Mouse (Mus musculus) liver, adult 2 months (tissue): ENCODE measurements around the gene Rrnad1. TPM values are rescaled to one million over a fixed set of nuclear protein-coding genes. Genes with fewer than 3 reads are reported as not detected.
A peak's percentile ranks its signal among the peaks of the same experiment; 100 is the strongest.
"Not testable (repeated sequence)": the region's sequence is repeated elsewhere in the genome, so short reads cannot be mapped to it uniquely, and the experiment has no call there.

ENCODE experiments used
- DNase-seq: peaks from one replicate; pipeline ENCODE4 v3.0.0-alpha.2; 2011; ENCODE audit warnings: low read depth, low spot score; ENCODE audit errors: extremely low read depth
- H3K27ac ChIP-seq: fragments of 200-500 bp; replicated peaks from 2 replicates; pipeline ENCODE4 v1.5.1; 2012; ENCODE audit warnings: low read depth, mild to moderate bottlenecking, control low read depth, inconsistent platforms, low read length; ENCODE audit not compliant: insufficient read depth
- H3K27me3 ChIP-seq: fragments of 200-500 bp; 2 replicates; pipeline ENCODE4 v1.6.1; 2012; ENCODE audit warnings: mild to moderate bottlenecking, moderate library complexity, low read length, inconsistent platforms; ENCODE audit not compliant: control insufficient read depth, insufficient read depth
- H3K36me3 ChIP-seq: fragments of 200-500 bp; 2 replicates; pipeline ENCODE4 v1.6.1; 2012; ENCODE audit warnings: low read length, inconsistent platforms; ENCODE audit not compliant: control insufficient read depth, insufficient read depth
- H3K4me1 ChIP-seq: fragments of 200-500 bp; 2 replicates; pipeline ENCODE4 v1.6.1; 2011; ENCODE audit warnings: low read length; ENCODE audit not compliant: control insufficient read depth, insufficient read depth
- H3K4me3 ChIP-seq: fragments of 200-500 bp; 2 replicates; pipeline ENCODE4 v1.5.1; 2011; ENCODE audit warnings: low read depth, mild to moderate bottlenecking, control low read depth, low read length, moderate library complexity; ENCODE audit not compliant: insufficient read depth
- H3K79me2 ChIP-seq: fragments of 200-500 bp; 2 replicates; pipeline ENCODE4 v1.6.1; 2012; ENCODE audit warnings: inconsistent platforms, mild to moderate bottlenecking, low read length, moderate library complexity; ENCODE audit not compliant: control insufficient read depth, insufficient read depth
- H3K9ac ChIP-seq: fragments of 200-500 bp; 2 replicates; pipeline ENCODE4 v1.6.1; 2012; ENCODE audit warnings: low read depth, mild to moderate bottlenecking, control low read depth, inconsistent platforms, low read length
- CTCF ChIP-seq: fragments of 200-500 bp; IDR thresholded peaks from 2 replicates; pipeline ENCODE4 v1.5.1; 2011; ENCODE audit warnings: low read depth, low read length, control low read depth
- POLR2A ChIP-seq: fragments of 200-500 bp; IDR thresholded peaks from 2 replicates; pipeline ENCODE4 v1.6.1; 2011; ENCODE audit warnings: low read length, control low read depth; ENCODE audit not compliant: insufficient read depth; ENCODE audit errors: extremely low read depth
- WGBS: fragments of 180-500 bp; shearing (Covaris S2); methylation state at CpG from one replicate; pipeline ENCODE4 v1.1.7; 2018; 5-methylcytosine and 5-hydroxymethylcytosine counted together
- polyA plus RNA-seq: library from polyadenylated mRNA; depleted of rRNA; stranded (reverse); fragments of >200 nt; gene quantifications from 2 replicates; pipeline ENCODE4 v1.2.3, GENCODE M21; 2012
- total RNA-seq: library from RNA; depleted of rRNA; stranded (reverse); fragments of >200 nt; gene quantifications from 2 replicates; pipeline ENCODE4 v1.2.3, GENCODE M21; 2014

The Rrnad1 gene
- total and polyA plus RNA-seq, 2 experiments = 6.2 to 18.4 TPM

- Histone ChIP-seq H3K4me1 (peaks cover 20% of the 10 kb centered on the region), H3K9ac (peak within 1 kb of the TSS; percentile 97), H3K4me3 (peak within 1 kb of the TSS; percentile 96), H3K27me3 (no peaks in the 10 kb centered on the region), H3K27ac (peak within 1 kb of the TSS; percentile 98), H3K36me3 (no peaks in the 10 kb centered on the region), H3K79me2 (peaks cover 30% of the 10 kb centered on the region)
- peak; percentile 85 for DNase-seq
- TF ChIP-seq CTCF = no peak
- TF ChIP-seq POLR2A = peak; percentile 56
- WGBS = 2% methylated on average over 57 of the region's 57 CpGs
Observed at GRCm38 (mm10) chr3:87905880-87906485, 24.5 kb downstream of the Rrnad1 start, which contains the start of gene Hdgf. Gene Hdgf (plus strand): TSS chr3:87906321.

DNA sequence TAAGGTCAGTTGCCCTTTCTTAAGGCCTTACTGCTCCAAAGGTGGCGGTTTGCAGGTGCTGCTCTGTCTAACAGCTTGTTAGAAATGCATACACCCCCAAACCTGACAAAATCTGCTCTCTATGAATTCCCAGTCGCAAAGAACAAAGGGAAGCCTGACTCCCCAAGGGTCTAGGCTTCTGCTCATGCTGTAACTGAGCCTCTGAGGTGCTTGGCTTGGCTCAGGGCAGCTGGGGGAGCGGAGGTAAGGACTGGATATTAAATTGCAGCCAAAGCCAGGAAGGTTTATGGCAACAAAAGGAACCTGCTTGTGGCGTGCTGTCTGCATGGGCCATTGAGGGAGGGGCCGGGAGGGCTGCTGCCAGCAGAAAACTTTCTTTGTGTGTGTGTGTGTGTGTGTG, 26.7 kb downstream of the Rrnad1 start:
- Histone ChIP-seq H3K4me3 (no peak overlapping the region), H3K36me3 (no peaks in the 10 kb centered on the region), H3K4me1 (peaks cover 9% of the 10 kb centered on the region), H3K27me3 (no peaks in the 10 kb centered on the region), H3K27ac (no peak overlapping the region), H3K9ac (no peak overlapping the region), H3K79me2 (peaks cover 23% of the 10 kb centered on the region)
- 91% methylated on average over 5 of the region's 5 CpGs for WGBS
- no peak for DNase-seq
- TF ChIP-seq POLR2A (no peak), CTCF (no peak)

- 87% methylated on average over 6 of the region's 6 CpGs for WGBS
Observed at GRCm38 (mm10) chr3:87901959-87902358, 28.6 kb downstream of the Rrnad1 start.

DNA sequence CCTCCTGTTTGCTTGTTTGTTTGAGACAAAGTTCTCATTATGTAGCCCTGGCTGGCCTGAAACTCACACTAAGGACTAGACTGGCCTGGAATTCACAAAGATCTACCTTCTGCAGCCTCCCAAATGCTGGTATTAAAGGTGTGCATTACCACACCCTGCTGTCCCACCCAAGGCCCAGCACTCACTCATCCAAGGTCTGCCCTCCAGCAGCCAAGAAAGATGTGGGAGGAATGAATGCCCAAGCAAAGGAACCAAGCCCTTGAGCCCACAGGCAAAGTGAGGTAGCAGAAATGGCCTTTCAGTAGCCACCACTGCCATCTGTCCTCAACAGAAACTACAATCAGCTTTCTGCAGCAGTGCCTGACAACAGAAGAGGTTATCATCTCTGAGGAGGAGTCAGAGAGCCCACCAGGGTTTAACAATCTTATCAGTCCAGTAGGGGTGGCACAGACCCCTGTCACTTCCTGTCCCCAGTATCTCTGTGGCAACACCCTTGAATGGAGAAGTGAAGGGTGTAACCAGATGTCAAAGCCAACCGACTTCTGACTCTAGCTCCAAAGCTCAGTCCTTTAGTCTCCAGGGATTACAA, 29.4 kb downstream of the Rrnad1 start:
- H3K27me3 ChIP-seq = no peaks in the 10 kb centered on the region
- no peak overlapping the region for H3K9ac ChIP-seq
- no peaks in the 10 kb centered on the region for H3K4me1 ChIP-seq
- H3K4me3 ChIP-seq = no peak overlapping the region
- WGBS = 33% methylated on average over 1 of the region's 1 CpGs
- no peak overlapping the region for H3K27ac ChIP-seq
- no peak for TF ChIP-seq CTCF
- TF ChIP-seq POLR2A = no peak
- DNase-seq = no peak
- no peaks in the 10 kb centered on the region for H3K79me2 ChIP-seq
- H3K36me3 ChIP-seq = no peaks in the 10 kb centered on the region

More at GRCm38 (mm10) chr3:87901959-87902358, 28.6 kb downstream of the Rrnad1 start:
- H3K79me2 ChIP-seq, H3K27ac ChIP-seq, H3K4me3 ChIP-seq, H3K4me1 ChIP-seq, H3K36me3 ChIP-seq, H3K9ac ChIP-seq, H3K27me3 ChIP-seq, DNase-seq: not testable (repeated sequence)

DNA sequence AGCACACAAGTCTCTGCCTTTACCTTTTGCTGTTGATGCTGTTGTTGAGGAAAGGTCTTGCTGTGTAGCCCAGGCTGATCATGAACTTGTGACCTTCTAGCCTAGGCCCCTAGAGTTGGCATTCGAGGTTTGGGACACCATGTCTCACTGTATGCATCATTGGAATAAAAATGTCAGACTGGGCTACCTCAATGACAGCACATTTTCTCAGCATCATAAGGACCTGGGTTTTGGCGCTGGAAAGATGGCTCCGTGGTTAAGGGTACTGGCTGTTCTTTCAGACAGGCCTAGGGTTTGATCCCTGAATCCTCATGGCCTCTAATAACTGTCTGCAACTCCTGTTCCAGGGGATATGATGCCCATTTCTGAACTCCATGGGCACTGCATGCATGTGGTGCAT, 30.7 kb downstream of the Rrnad1 start:
- Histone ChIP-seq H3K4me1 (no peaks in the 10 kb centered on the region), H3K4me3 (no peak overlapping the region), H3K79me2 (no peaks in the 10 kb centered on the region), H3K27me3 (no peaks in the 10 kb centered on the region), H3K9ac (no peak overlapping the region), H3K27ac (no peak overlapping the region), H3K36me3 (no peaks in the 10 kb centered on the region)
- no peak for TF ChIP-seq POLR2A
- TF ChIP-seq CTCF = no peak
- DNase-seq = no peak
- 90% methylated on average over 3 of the region's 3 CpGs for WGBS

DNA sequence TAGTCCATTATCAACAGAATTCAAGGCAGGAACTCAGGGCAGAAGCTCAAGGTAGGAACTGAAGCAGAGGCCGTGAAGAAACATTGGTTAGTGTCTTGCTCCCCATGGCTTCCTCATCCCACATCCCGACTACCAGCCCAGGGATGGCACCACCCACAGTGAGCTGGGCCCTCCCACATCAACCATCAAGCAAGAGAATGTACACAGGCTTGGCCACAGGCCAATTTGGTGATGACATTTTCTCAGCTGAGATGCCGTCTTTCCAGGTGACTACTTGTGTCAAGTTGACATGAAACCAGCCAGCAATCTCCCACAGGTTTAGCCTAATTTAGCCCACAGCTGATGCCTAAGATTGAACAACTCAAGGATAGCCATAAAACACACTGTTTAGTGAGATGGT, 31.3 kb downstream of the Rrnad1 start:
- DNase-seq = no peak
- WGBS = 68% methylated on average over 3 of the region's 3 CpGs

More for the DNA sequence above, 31.3 kb downstream of the Rrnad1 start:
- no peaks in the 10 kb centered on the region for H3K36me3 ChIP-seq
- no peak overlapping the region for H3K9ac ChIP-seq
- no peaks in the 10 kb centered on the region for H3K4me1 ChIP-seq
- H3K27me3 ChIP-seq = no peaks in the 10 kb centered on the region
- TF ChIP-seq CTCF (no peak), POLR2A (no peak)
- H3K4me3 ChIP-seq = no peak overlapping the region
- no peak overlapping the region for H3K27ac ChIP-seq
- no peaks in the 10 kb centered on the region for H3K79me2 ChIP-seq
